Mouse (Mus musculus) MEL (cell line): ENCODE data around the gene Kcnk10. TPM values are rescaled to one million over a fixed set of nuclear protein-coding genes. Genes with fewer than 3 reads are reported as not detected.

Experiments used
- DNase-seq: peaks from one replicate; pipeline ENCODE4 v3.0.0; 2011; ENCODE audit warnings: low read depth, low spot score
- H3K27ac ChIP-seq: 2 replicates; pipeline ENCODE4 v1.5.1; 2012; ENCODE audit warnings: low read depth, mild to moderate bottlenecking, control low read depth, low read length, moderate library complexity; ENCODE audit not compliant: control insufficient read depth
- H3K27me3 ChIP-seq, 2 experiments: fragments of 150-350 bp in 1 of 2; sonication (generic) in 1 of 2; 2 replicates each; pipeline ENCODE4 v1.6.1; 2012; ENCODE audit warnings: low read length in 2 of 2, mild to moderate bottlenecking in 2 of 2, improper control_type of control experiment in 1 of 2, moderate library complexity in 1 of 2; ENCODE audit not compliant: insufficient read depth in 2 of 2, control insufficient read depth in 1 of 2
- H3K36me3 ChIP-seq, 2 experiments: 2 replicates each; pipeline ENCODE4 v1.6.1; 2012 to 2014; ENCODE audit warnings: low read length in 2 of 2, improper control_type of control experiment in 1 of 2, inconsistent platforms in 1 of 2, mild to moderate bottlenecking in 1 of 2; ENCODE audit not compliant: insufficient read depth in 2 of 2, control insufficient read depth in 1 of 2
- H3K4me1 ChIP-seq, 2 experiments: fragments of 150-350 bp in 1 of 2; sonication (generic) in 1 of 2; 2 replicates each; pipeline ENCODE4 v1.6.1; 2012; ENCODE audit warnings: low read length in 2 of 2, improper control_type of control experiment in 1 of 2, mild to moderate bottlenecking in 1 of 2; ENCODE audit not compliant: insufficient read depth in 2 of 2, control insufficient read depth in 1 of 2
- H3K4me3 ChIP-seq, 2 experiments: fragments of 150-350 bp in 1 of 2; sonication (generic) in 1 of 2; 2 replicates each; pipeline ENCODE4 v1.5.1; 2012; ENCODE audit warnings: low read depth in 2 of 2, low read length in 2 of 2, mild to moderate bottlenecking in 2 of 2, moderate library complexity in 2 of 2, control low read depth in 1 of 2, improper control_type of control experiment in 1 of 2; ENCODE audit not compliant: control insufficient read depth in 1 of 2, insufficient read depth in 1 of 2
- H3K79me2 ChIP-seq: 2 replicates; pipeline ENCODE4 v1.6.1; 2012; ENCODE audit warnings: mild to moderate bottlenecking, low read length, moderate library complexity; ENCODE audit not compliant: control insufficient read depth, poor library complexity, insufficient read depth
- H3K9ac ChIP-seq: 2 replicates; pipeline ENCODE4 v1.6.1; 2012; ENCODE audit warnings: low read depth, mild to moderate bottlenecking, control low read depth, low read length, moderate library complexity; ENCODE audit not compliant: control insufficient read depth, poor library complexity, severe bottlenecking
- H3K9me3 ChIP-seq: fragments of 150-350 bp; sonication (generic); replicated peaks from 2 replicates; pipeline ENCODE4 v1.6.1; 2012; ENCODE audit warnings: mild to moderate bottlenecking, low read length, improper control_type of control experiment, moderate library complexity; ENCODE audit not compliant: insufficient read depth
- CHD1 ChIP-seq: IDR thresholded peaks from 2 replicates; pipeline ENCODE4 v1.6.1; 2012; ENCODE audit warnings: low read depth, mild to moderate bottlenecking, inconsistent platforms, low read length, improper control_type of control experiment
- CHD2 ChIP-seq: IDR thresholded peaks from 2 replicates; pipeline ENCODE4 v1.6.1; 2011; ENCODE audit warnings: low read length, improper control_type of control experiment
- E2F4 ChIP-seq: IDR thresholded peaks from 2 replicates; pipeline ENCODE4 v1.6.1; 2011; ENCODE audit warnings: low read depth, low read length, improper control_type of control experiment, borderline replicate concordance
- ELF1 ChIP-seq: IDR thresholded peaks from 2 replicates; pipeline ENCODE4 v1.6.1; 2014; ENCODE audit warnings: low read depth, mild to moderate bottlenecking, inconsistent platforms, low read length, improper control_type of control experiment, moderate library complexity
- EP300 ChIP-seq, 2 experiments: IDR thresholded peaks; 2 replicates each; pipeline ENCODE4 v1.6.1; 2011; ENCODE audit warnings: improper control_type of control experiment in 2 of 2, low read length in 2 of 2, low read depth in 1 of 2, mild to moderate bottlenecking in 1 of 2
- GABPA ChIP-seq: IDR thresholded peaks from 2 replicates; pipeline ENCODE4 v1.6.1; 2012; ENCODE audit warnings: low read depth, mild to moderate bottlenecking, inconsistent platforms, low read length, improper control_type of control experiment, moderate library complexity
- KAT2A ChIP-seq: conservative IDR thresholded peaks from 2 replicates; pipeline ENCODE4 v1.6.1; 2012; ENCODE audit warnings: low read depth, low read length, improper control_type of control experiment, inconsistent platforms
- MAFK ChIP-seq: IDR thresholded peaks from 2 replicates; pipeline ENCODE4 v1.6.1; 2011; ENCODE audit warnings: low read depth, mild to moderate bottlenecking, low read length, improper control_type of control experiment, borderline replicate concordance
- MAX ChIP-seq: IDR thresholded peaks from 2 replicates; pipeline ENCODE4 v1.6.1; 2011; ENCODE audit warnings: low read length, improper control_type of control experiment
- MXI1 ChIP-seq: IDR thresholded peaks from 2 replicates; pipeline ENCODE4 v1.6.1; 2011; ENCODE audit warnings: mild to moderate bottlenecking, low read depth, low read length, improper control_type of control experiment
- MYB ChIP-seq: IDR thresholded peaks from 2 replicates; pipeline ENCODE4 v1.6.1; 2011; ENCODE audit warnings: mild to moderate bottlenecking, low read depth, low read length, improper control_type of control experiment
- NRF1 ChIP-seq: IDR thresholded peaks from 2 replicates; pipeline ENCODE4 v1.6.1; 2014; ENCODE audit warnings: low read depth, mild to moderate bottlenecking, inconsistent platforms, low read length, improper control_type of control experiment, moderate library complexity; ENCODE audit not compliant: poor library complexity, insufficient read depth, severe bottlenecking
- POLR2A ChIP-seq, 2 experiments: IDR thresholded peaks; 2 replicates each; pipeline ENCODE4 v1.6.1; 2011 to 2012; ENCODE audit warnings: low read length in 2 of 2, mild to moderate bottlenecking in 2 of 2, control low read depth in 1 of 2, improper control_type of control experiment in 1 of 2, low read depth in 1 of 2, moderate library complexity in 1 of 2; ENCODE audit not compliant: control insufficient read depth in 1 of 2, insufficient read depth in 1 of 2, poor library complexity in 1 of 2
- POLR2AphosphoS2 ChIP-seq: IDR thresholded peaks from 2 replicates; pipeline ENCODE4 v1.6.1; 2011; ENCODE audit warnings: low read length, improper control_type of control experiment
- POLR2AphosphoS5 ChIP-seq: IDR thresholded peaks from 2 replicates; pipeline ENCODE4 v1.6.1; 2012; ENCODE audit warnings: low read depth, borderline replicate concordance, mild to moderate bottlenecking, inconsistent platforms, low read length, moderate library complexity, mixed read lengths
- TAL1 ChIP-seq: IDR thresholded peaks from 2 replicates; pipeline ENCODE4 v1.6.1; 2012; ENCODE audit warnings: mild to moderate bottlenecking, inconsistent platforms, low read length, moderate library complexity, mixed read lengths
- TBP ChIP-seq: IDR thresholded peaks from 2 replicates; pipeline ENCODE4 v1.8.0; 2011; ENCODE audit warnings: low read depth, low read length, improper control_type of control experiment
- UBTF ChIP-seq: IDR thresholded peaks from 2 replicates; pipeline ENCODE4 v1.6.1; 2012; ENCODE audit warnings: low read depth, mild to moderate bottlenecking, inconsistent platforms, low read length, improper control_type of control experiment, moderate library complexity, borderline replicate concordance; ENCODE audit not compliant: insufficient read depth
- USF1 ChIP-seq: IDR thresholded peaks from 2 replicates; pipeline ENCODE4 v1.6.1; 2014; ENCODE audit warnings: low read depth, mild to moderate bottlenecking, inconsistent platforms, low read length, improper control_type of control experiment, moderate library complexity
- USF2 ChIP-seq, 2 experiments: IDR thresholded peaks; 2 replicates each; pipeline ENCODE4 v1.6.1; 2011 to 2012; ENCODE audit warnings: improper control_type of control experiment in 2 of 2, low read length in 2 of 2, borderline replicate concordance in 1 of 2, inconsistent platforms in 1 of 2, low read depth in 1 of 2, mild to moderate bottlenecking in 1 of 2; ENCODE audit not compliant: insufficient read depth in 1 of 2
- ZC3H11A ChIP-seq: IDR thresholded peaks from 2 replicates; pipeline ENCODE4 v1.6.1; 2012; ENCODE audit warnings: low read depth, mild to moderate bottlenecking, inconsistent platforms, low read length, improper control_type of control experiment
- ZKSCAN1 ChIP-seq: IDR thresholded peaks from 2 replicates; pipeline ENCODE4 v1.6.1; 2012; ENCODE audit warnings: low read depth, mild to moderate bottlenecking, inconsistent platforms, low read length, improper control_type of control experiment, moderate library complexity
- ZNF384 ChIP-seq: IDR thresholded peaks from 2 replicates; pipeline ENCODE4 v1.6.1; 2012; ENCODE audit warnings: low read depth, mild to moderate bottlenecking, inconsistent platforms, low read length, improper control_type of control experiment
- polyA plus RNA-seq, 2 experiments: library from polyadenylated mRNA; stranded (reverse) in 1 of 2; unstranded in 1 of 2; fragments of >175 nt in 1 of 2; fragments of >200 nt in 1 of 2; gene quantifications; 2 replicates each; pipeline versions ENCODE4 v1.2.1 to v1.2.4; 2012; ENCODE audit warnings: low replicate concordance in 2 of 2, low read depth in 1 of 2; ENCODE audit not compliant: insufficient read length in 2 of 2, insufficient read depth in 1 of 2, missing spikeins in 1 of 2
- total RNA-seq: library from RNA; depleted of rRNA; stranded (reverse); fragments of 300-350 nt; gene quantifications from 2 replicates; pipeline ENCODE4 v1.2.3, GENCODE M21; 2012

Kcnk10 gene
- total and polyA plus RNA-seq, 3 experiments = not detected

DNA sequence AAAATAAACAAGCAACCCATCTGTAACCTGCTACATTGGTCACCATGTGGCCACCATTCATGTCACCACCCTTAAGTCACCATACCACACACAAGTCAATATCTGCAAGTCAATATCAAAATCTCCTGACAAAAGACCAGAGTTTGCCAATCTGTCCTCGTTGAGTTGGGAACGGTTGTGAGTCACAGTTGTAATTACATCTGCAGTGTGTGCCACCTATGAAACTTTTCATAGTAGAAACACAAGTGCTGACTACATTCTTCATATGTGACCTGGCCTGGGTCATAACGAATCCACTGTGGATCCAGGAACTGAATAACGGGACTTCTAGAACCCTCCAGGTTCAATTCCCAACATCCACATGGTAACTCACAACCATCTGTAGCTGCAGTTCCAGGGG lies 14.8 kb downstream of the Kcnk10 start:
- Histone ChIP-seq H3K27me3 (no peaks in the 10 kb centered on the region), H3K36me3 (no peaks in the 10 kb centered on the region), H3K9me3 (no peaks in the 10 kb centered on the region), H3K27ac (no peak overlapping the region), H3K9ac (no peak overlapping the region), H3K79me2 (no peaks in the 10 kb centered on the region), H3K4me1 (no peaks in the 10 kb centered on the region), H3K4me3 (no peak overlapping the region)
- no peak for DNase-seq
- TF ChIP-seq TAL1 (no peak), MYB (no peak), ELF1 (no peak), E2F4 (no peak), POLR2AphosphoS2 (no peak), TBP (no peak), GABPA (no peak), MXI1 (no peak), ZKSCAN1 (no peak), EP300 (IDR thresholded peaks at IDR 0.05; ENCODE audit: low read depth in 1 of 2, low read length in 2 of 2) (no peak), POLR2A (IDR thresholded peaks at IDR 0.05; ENCODE audit: control insufficient read depth in 1 of 2, insufficient read depth in 1 of 2, low read depth in 1 of 2, low read length in 2 of 2, poor library complexity in 1 of 2) (no peak), USF2 (IDR thresholded peaks at IDR 0.05; ENCODE audit: borderline replicate concordance in 1 of 2, insufficient read depth in 1 of 2, low read depth in 1 of 2, low read length in 2 of 2) (no peak), ZNF384 (no peak), KAT2A (no peak), CHD2 (no peak), POLR2AphosphoS5 (no peak)

DNA sequence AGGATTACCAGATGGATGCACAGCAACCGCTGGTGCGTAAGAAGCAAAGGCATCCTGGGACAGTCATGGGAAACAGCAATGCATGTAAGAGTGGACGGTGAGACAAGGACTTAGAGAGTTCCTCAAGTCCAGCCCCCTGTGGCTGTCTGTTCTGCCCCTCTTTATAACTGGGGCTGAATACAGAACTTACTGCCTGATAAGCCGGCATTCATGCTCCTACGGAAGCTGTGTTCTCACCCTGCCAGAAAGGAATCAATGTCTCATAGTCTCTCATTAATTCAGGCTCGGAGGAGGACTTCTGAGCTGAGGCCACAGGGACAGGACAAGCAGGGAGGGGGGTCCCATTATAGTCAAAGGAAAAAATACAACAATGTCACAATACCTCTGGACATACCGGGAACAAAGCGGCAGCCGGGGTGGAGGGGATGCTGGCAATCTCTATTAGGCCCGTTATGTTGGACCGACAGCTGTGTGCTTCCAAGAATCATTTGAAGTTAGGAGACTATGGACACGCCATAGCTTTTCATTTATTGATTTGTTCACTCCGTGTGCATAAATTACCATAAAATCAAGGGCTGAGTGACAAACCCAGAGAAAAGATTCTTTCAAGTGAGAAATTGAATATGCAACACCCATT lies 15.7 kb downstream of the Kcnk10 start:
- H3K4me1 ChIP-seq = no peaks in the 10 kb centered on the region
- H3K9ac ChIP-seq = no peak overlapping the region
- H3K27ac ChIP-seq = no peak overlapping the region
- TF ChIP-seq MAX = no peak
- no peak for TF ChIP-seq NRF1
- no peak for TF ChIP-seq CHD2
- no peak for TF ChIP-seq ZC3H11A
- no peak for TF ChIP-seq GABPA
- no peak for TF ChIP-seq KAT2A
- TF ChIP-seq MAFK = no peak
- TF ChIP-seq USF1 = no peak
- TF ChIP-seq POLR2A (IDR thresholded peaks at IDR 0.05; ENCODE audit: control insufficient read depth in 1 of 2, insufficient read depth in 1 of 2, low read depth in 1 of 2, low read length in 2 of 2, poor library complexity in 1 of 2) = no peak
- TF ChIP-seq UBTF = no peak
- TF ChIP-seq USF2 (IDR thresholded peaks at IDR 0.05; ENCODE audit: borderline replicate concordance in 1 of 2, insufficient read depth in 1 of 2, low read depth in 1 of 2, low read length in 2 of 2) = no peak
- TF ChIP-seq CHD1 = no peak
- no peak for TF ChIP-seq MXI1
- TF ChIP-seq ZKSCAN1 = no peak
- no peak overlapping the region for H3K4me3 ChIP-seq
- DNase-seq = no peak
- no peaks in the 10 kb centered on the region for H3K9me3 ChIP-seq
- no peaks in the 10 kb centered on the region for H3K27me3 ChIP-seq
- H3K36me3 ChIP-seq = no peaks in the 10 kb centered on the region
- no peaks in the 10 kb centered on the region for H3K79me2 ChIP-seq
